Mouse (Mus musculus): ENCODE results near the gene Qrich2.
A peak's percentile ranks its signal among the peaks of the same experiment; 100 is the strongest.

DNA sequence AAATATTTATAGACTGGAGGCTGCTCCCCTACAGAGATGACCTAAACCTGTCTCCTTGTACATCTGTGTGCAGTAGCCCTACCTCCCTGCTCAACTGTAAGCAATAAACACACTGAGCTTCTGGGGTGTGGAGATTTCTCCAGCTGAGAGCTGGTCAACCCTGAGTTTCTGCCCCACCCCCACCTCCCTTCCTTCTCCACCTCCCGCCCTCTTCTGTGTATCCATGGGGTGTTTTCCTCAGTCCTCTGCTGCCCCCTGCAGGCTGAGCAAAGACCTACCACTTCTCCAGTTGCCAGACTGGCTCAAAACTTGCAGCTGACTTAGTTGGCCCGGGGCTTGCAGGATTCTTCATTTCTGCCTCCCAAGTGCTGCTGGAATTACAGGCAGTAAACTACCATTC lies 2.2 kb downstream of the Qrich2 start:
- TF ChIP-seq POLR2A (IDR thresholded peaks at IDR 0.05; ENCODE audit: borderline replicate concordance, control insufficient read depth, low read depth, low read length), result no peak
- peak; percentile 90 for TF ChIP-seq CTCF (IDR thresholded peaks at IDR 0.05; ENCODE audit: control insufficient read depth, insufficient read depth, low read length)

All from bone marrow, adult 2 months (tissue).